7 mouse cellular contexts compared by ENCODE assay signal in the genomic region with DNA sequence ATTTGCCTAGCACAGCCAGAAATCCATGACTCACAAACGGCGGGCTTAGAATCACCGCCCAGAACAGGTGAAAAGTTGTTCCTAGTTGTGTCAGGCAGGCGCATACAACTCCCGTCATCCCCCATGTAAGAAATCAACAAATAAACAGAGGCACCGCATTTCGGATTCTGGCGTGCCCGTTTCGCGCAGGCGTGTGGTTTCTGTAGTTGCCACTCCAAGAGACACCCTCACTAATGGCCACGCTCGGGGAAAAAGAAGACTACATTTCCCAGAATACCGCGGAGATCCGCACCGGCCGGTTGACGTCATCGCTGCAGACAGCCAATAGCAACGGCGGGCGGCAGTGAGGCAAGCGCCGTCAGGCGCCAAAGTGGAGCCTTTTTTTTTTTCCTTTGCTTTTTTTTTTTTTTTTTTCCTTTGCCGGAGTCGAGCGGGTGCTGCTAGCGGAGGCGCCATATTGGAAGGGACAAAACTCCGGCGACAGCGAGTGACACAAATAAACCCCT. TPM values are rescaled to one million over a fixed set of nuclear protein-coding genes. Genes with fewer than 3 reads are reported as not detected.
DNase-seq lines count a peak whose midpoint lies in the region; ATAC-seq lines count a peak whose summit lies in the region.

A gene (plus strand): TSS at position 346 of the 506 bp plus-strand sequence.

- H3K4me2 ChIP-seq in intestine, embryonic 16.5 days (ENCODE audit: low read depth, low read length), result peak within 1 kb of the TSS; percentile 75
- peak within 1 kb of the TSS; percentile 62 for H3K4me2 ChIP-seq in midbrain, embryonic 11.5 days

- intact Hi-C loops in left cerebral cortex, postnatal 36 days (cut with DNase I), result loop anchor here (5.0 kb wide), 2 partner anchors 97 to 397 kb away; a partner anchor contains a TSS

- H3K4me1 ChIP-seq in intestine, embryonic 16.5 days (ENCODE audit: control insufficient read depth, insufficient read depth, low read length), result peaks cover 8% of the 10 kb centered on the region; the same call in 1 of the 2 replicates
- H3K4me1 ChIP-seq in midbrain, embryonic 11.5 days (ENCODE audit: control insufficient read depth, insufficient read depth, low read length), result peaks cover 7% of the 10 kb centered on the region

- peaks cover 4% of the 10 kb centered on the region; the same call in 1 of the 2 replicates for H3K36me3 ChIP-seq in intestine, embryonic 16.5 days (ENCODE audit: control insufficient read depth, insufficient read depth, low read length)
- no peaks in the 10 kb centered on the region for H3K36me3 ChIP-seq in midbrain, embryonic 11.5 days (ENCODE audit: control insufficient read depth, insufficient read depth, low read length)

- no peaks in the 10 kb centered on the region for H3K9me3 ChIP-seq in intestine, embryonic 16.5 days (ENCODE audit: control insufficient read depth, low read length)
- H3K9me3 ChIP-seq in midbrain, embryonic 11.5 days (ENCODE audit: control insufficient read depth, low read length), result no peaks in the 10 kb centered on the region

- ATAC-seq in intestine, embryonic 16.5 days, result peak; percentile 98
- peak; percentile 98 for ATAC-seq in midbrain, embryonic 11.5 days (ENCODE audit: low FRiP score)

- peak; percentile 99 for DNase-seq in adrenal gland, adult 8-10 months
- peak; percentile 96 for DNase-seq in embryo, embryonic 9.5 days (ENCODE audit: extremely low spot score)
- DNase-seq in gastrocnemius, postnatal 4 days (ENCODE audit: low spot score in 2 of 2), result peak; percentile 89 to 97
- peak; percentile 98 to 99 for DNase-seq in left cerebral cortex, postnatal 36 days (ENCODE audit: low spot score in 2 of 2)
- DNase-seq in midbrain, embryonic 11.5 days (ENCODE audit: low spot score, missing footprints), result peak; percentile 98
- DNase-seq in skeletal muscle tissue, adult 2 months (ENCODE audit: low read depth, low spot score), result peak; percentile 99

- under 1% methylated on average over 35 of the region's 35 CpGs for WGBS in intestine, embryonic 16.5 days
- WGBS in midbrain, embryonic 11.5 days, result under 1% methylated on average over 35 of the region's 35 CpGs

- H3K27me3 ChIP-seq in intestine, embryonic 16.5 days (replicated peaks; ENCODE audit: control insufficient read depth, insufficient read depth, low read length), result no peaks in the 10 kb centered on the region
- H3K27me3 ChIP-seq in midbrain, embryonic 11.5 days (ENCODE audit: control insufficient read depth, insufficient read depth, low read length), result no peaks in the 10 kb centered on the region

- H3K4me3 ChIP-seq in intestine, embryonic 16.5 days (ENCODE audit: low read length), result peak within 1 kb of the TSS; percentile 79
- peak within 1 kb of the TSS; percentile 75 for H3K4me3 ChIP-seq in midbrain, embryonic 11.5 days (ENCODE audit: low read depth, low read length)

- peak within 1 kb of the TSS; percentile 83 for H3K9ac ChIP-seq in intestine, embryonic 16.5 days (ENCODE audit: low read depth, low read length)
- peak within 1 kb of the TSS; percentile 92 for H3K9ac ChIP-seq in midbrain, embryonic 11.5 days (ENCODE audit: low read length)

- peak within 1 kb of the TSS; percentile 98 for H3K27ac ChIP-seq in intestine, embryonic 16.5 days (ENCODE audit: low read length)
- peak within 1 kb of the TSS; percentile 94 for H3K27ac ChIP-seq in midbrain, embryonic 11.5 days (ENCODE audit: low read depth, low read length)

RNA-seq across cellular contexts. Expression of the gene that starts here (rescaled TPM):
- total RNA-seq in adrenal gland, adult 8-10 months (2022), result 10 to 100 TPM; 19.4 to 31.3 (median 23.8) TPM
- total RNA-seq in gastrocnemius, postnatal 4 days (2021), result 10 to 100 TPM; 18.8 to 19.4 TPM
- 40.6 and 41.4 TPM in 2 replicates for polyA plus RNA-seq in intestine, embryonic 16.5 days (2015; fragmentation: Nextera tagmentation; extraction: Ambion mirVana)
- total RNA-seq in left cerebral cortex, postnatal 36 days (2021), result 10 to 100 TPM; 22.5 to 27.5 TPM
- 44.6 and 45.3 TPM in 2 replicates for polyA plus RNA-seq in midbrain, embryonic 11.5 days (2014; fragmentation: Nextera tagmentation; extraction: Ambion mirVana)

Comparison
In these comparisons a context has a peak if more than half of its experiments do, and no peak if none do; other contexts are left out.
1. Peak in every context shown above with its lines: DNase-seq, ATAC-seq, H3K4me3 ChIP-seq and H3K27ac ChIP-seq.